Mouse (Mus musculus) C2C12 (cell line): ENCODE measurements around the gene Ccr1.

ENCODE experiments used
- CEBPB ChIP-seq: IDR thresholded peaks from one replicate; pipeline ENCODE4 v1.6.1; 2011; ENCODE audit warnings: low read depth, mild to moderate bottlenecking, control low read depth, moderate library complexity
- CTCF ChIP-seq: IDR thresholded peaks from one replicate; pipeline ENCODE4 v1.5.1; 2011; ENCODE audit not compliant: control insufficient read depth, insufficient read depth, insufficient read length
- MAX ChIP-seq: IDR thresholded peaks from one replicate; pipeline ENCODE4 v1.6.1; 2011; ENCODE audit warnings: mild to moderate bottlenecking, control low read depth
- USF1 ChIP-seq: IDR thresholded peaks from one replicate; pipeline ENCODE4 v1.6.1; 2011; ENCODE audit warnings: low read depth, mild to moderate bottlenecking, control low read depth, moderate library complexity

- TF ChIP-seq CTCF, result no peak
- no peak for TF ChIP-seq MAX
- TF ChIP-seq USF1, result no peak
- no peak for TF ChIP-seq CEBPB
Measured at GRCm38 (mm10) chr9:123928118-123928758, 40.3 kb downstream of the Ccr1 start.
